ENCODE assay signal across 16 mouse cellular contexts in genomic region chr4:40193461-40193860, GRCm38 (mm10).
"Had no signal": no experiment of that assay in that cellular context is flagged by ENCODE, and none has a peak within 500 bp of the region (broad histone marks: within the 10 kb centered on the region; RNA-seq: fewer than 3 reads in every experiment).

No protein-coding gene starts in this region.

- H3K9me3 ChIP-seq: lung, embryonic 15.5 days; megakaryocyte, embryonic 14.5 days; midbrain, embryonic 13.5 days; midbrain, embryonic 15.5 days; neural tube, embryonic 12.5 days; stomach, embryonic 15.5 days had no signal

- H3K4me3 ChIP-seq: lung, embryonic 15.5 days; megakaryocyte, embryonic 14.5 days; midbrain, embryonic 13.5 days; midbrain, embryonic 15.5 days; neural tube, embryonic 12.5 days; stomach, embryonic 15.5 days had no signal

- H3K27me3 ChIP-seq: lung, embryonic 15.5 days; megakaryocyte, embryonic 14.5 days; midbrain, embryonic 13.5 days; midbrain, embryonic 15.5 days; neural tube, embryonic 12.5 days; stomach, embryonic 15.5 days had no signal

- H3K4me1 ChIP-seq: lung, embryonic 15.5 days; midbrain, embryonic 13.5 days; midbrain, embryonic 15.5 days; neural tube, embryonic 12.5 days; stomach, embryonic 15.5 days had no signal

- H3K4me2 ChIP-seq: lung, embryonic 15.5 days; midbrain, embryonic 11.5 days; midbrain, embryonic 13.5 days; midbrain, embryonic 15.5 days; neural tube, embryonic 12.5 days; stomach, embryonic 15.5 days had no signal

- DNase-seq: lung, postnatal 14 days; lung, postnatal 36 days; right cerebral cortex, postnatal 14 days; thymus, adult 2 months; thymus, postnatal 25 days; thymus, postnatal 4 days had no signal

- H3K27ac ChIP-seq: lung, embryonic 15.5 days; macrophage; midbrain, embryonic 13.5 days; midbrain, embryonic 15.5 days; neural tube, embryonic 12.5 days; stomach, embryonic 15.5 days; stomach, postnatal 0 days had no signal

- H3K9ac ChIP-seq: lung, embryonic 15.5 days; midbrain, embryonic 13.5 days; midbrain, embryonic 15.5 days; neural tube, embryonic 12.5 days; stomach, embryonic 15.5 days had no signal

- ATAC-seq: lung, postnatal 0 days; midbrain, embryonic 13.5 days; midbrain, embryonic 15.5 days had no signal
